Mouse (Mus musculus) granulocyte monocyte progenitor cell, adult 5-6 weeks (primary cell): ENCODE data around the gene Lhx5. TPM values are rescaled to one million over a fixed set of nuclear protein-coding genes. Genes with fewer than 3 reads are reported as not detected.

Experiments
- ATAC-seq: replicated peaks from 2 replicates; pipeline ENCODE4 v1.8.0; 2016; ENCODE audit warnings: mild to moderate bottlenecking, moderate TSS enrichment, inconsistent platforms; ENCODE audit not compliant: poor library complexity, severe bottlenecking
- total RNA-seq, 2 experiments: library from RNA; stranded (forward) in 1 of 2; stranded (reverse) in 1 of 2; fragments of 200-712, 200-1000 nt in 1 of 2; fragments of >200 nt in 1 of 2; fragmentation: Nextera tagmentation in 1 of 2; gene quantifications; 2 replicates each; pipeline ENCODE4 v1.2.3; 2014 to 2017

The Lhx5 gene
- total RNA-seq, 2 experiments from 2014 or later: not detected

GRCm38 (mm10) chr5:120431001-120431583, 407 bp upstream of the Lhx5 start:
- ATAC-seq: no peak

- no peak for ATAC-seq
Measured at GRCm38 (mm10) chr5:120432486-120433015, 1.1 kb downstream of the Lhx5 start.

- no peak for ATAC-seq
Measured at GRCm38 (mm10) chr5:120433135-120433760, 1.7 kb downstream of the Lhx5 start.

- ATAC-seq: no peak
Measured at GRCm38 (mm10) chr5:120434231-120434735, 2.8 kb downstream of the Lhx5 start.

- peak; percentile 25; the same call in 1 of the 2 replicates for ATAC-seq
Measured at GRCm38 (mm10) chr5:120435006-120435681, 3.6 kb downstream of the Lhx5 start.

GRCm38 (mm10) chr5:120435731-120436501, 4.4 kb downstream of the Lhx5 start:
- ATAC-seq: no peak

GRCm38 (mm10) chr5:120436885-120437495, 5.5 kb downstream of the Lhx5 start:
- ATAC-seq: no peak

GRCm38 (mm10) chr5:120437539-120437938, 6.0 kb downstream of the Lhx5 start:
- no peak for ATAC-seq

GRCm38 (mm10) chr5:120437986-120438385, 6.5 kb downstream of the Lhx5 start:
- ATAC-seq: no peak

- ATAC-seq: no peak
Measured at GRCm38 (mm10) chr5:120438469-120438868, 7.0 kb downstream of the Lhx5 start.

GRCm38 (mm10) chr5:120438991-120439710, 7.7 kb downstream of the Lhx5 start:
- no peak for ATAC-seq

- ATAC-seq: no peak
Measured at GRCm38 (mm10) chr5:120439887-120440670, 8.6 kb downstream of the Lhx5 start.

- peak; percentile 61 for ATAC-seq
Measured at GRCm38 (mm10) chr5:120440733-120441132, 9.2 kb downstream of the Lhx5 start.

- no peak for ATAC-seq
Measured at GRCm38 (mm10) chr5:120447305-120447704, 15.8 kb downstream of the Lhx5 start.

GRCm38 (mm10) chr5:120454756-120455337, 23.3 kb downstream of the Lhx5 start:
- ATAC-seq: no peak

GRCm38 (mm10) chr5:120456253-120456652, 24.8 kb downstream of the Lhx5 start:
- ATAC-seq: no peak

GRCm38 (mm10) chr5:120456841-120457554, 25.5 kb downstream of the Lhx5 start:
- no peak for ATAC-seq

- ATAC-seq: peak; percentile 70
Measured at GRCm38 (mm10) chr5:120457628-120458027, 26.1 kb downstream of the Lhx5 start.
